Mouse (Mus musculus) cerebellum, adult (tissue): Measurements from ENCODE around the gene Klhdc4.
A peak's percentile ranks its signal among the peaks of the same experiment; 100 is the strongest.

Source experiments
- ATAC-seq: cut with Nextera tagmentation; 2 replicates; pipeline ENCODE4 v1.9.2; 2017; ENCODE audit warnings: mild to moderate bottlenecking, moderate library complexity, mixed read lengths; ENCODE audit not compliant: insufficient number of reproducible peaks, low FRiP score, low TSS enrichment

The Klhdc4 gene

DNA sequence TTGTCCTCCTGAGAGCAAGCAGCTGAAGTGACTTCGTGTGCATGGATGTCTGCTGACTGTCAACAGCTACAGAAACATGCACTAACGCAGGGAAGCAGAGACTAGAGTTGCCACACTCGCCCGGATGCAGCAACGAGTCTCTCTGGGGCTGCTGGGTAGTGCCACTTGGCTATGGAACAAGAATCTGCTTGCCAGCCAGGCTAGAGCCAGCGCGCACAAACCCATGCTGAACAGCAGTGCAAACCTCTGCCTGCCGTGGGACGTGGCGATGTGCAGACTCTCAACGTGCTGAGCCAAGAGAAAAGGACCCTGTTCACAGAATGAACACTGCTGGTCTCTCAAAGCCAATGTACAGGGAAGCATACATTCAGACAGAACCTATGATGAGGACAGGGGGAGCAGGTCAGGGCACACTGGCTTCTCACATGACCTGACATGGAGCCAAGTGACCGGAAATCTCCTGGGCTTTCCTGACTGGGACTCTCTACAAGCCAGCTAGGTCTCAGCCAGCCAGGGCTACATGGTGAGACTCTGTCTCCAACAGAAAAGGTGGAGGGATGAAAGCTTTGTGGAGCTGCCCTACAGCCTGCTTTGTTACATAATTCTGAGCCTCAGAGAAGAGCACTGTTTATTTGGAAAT, 17.3 kb downstream of the Klhdc4 start:
- no peak for ATAC-seq

DNA sequence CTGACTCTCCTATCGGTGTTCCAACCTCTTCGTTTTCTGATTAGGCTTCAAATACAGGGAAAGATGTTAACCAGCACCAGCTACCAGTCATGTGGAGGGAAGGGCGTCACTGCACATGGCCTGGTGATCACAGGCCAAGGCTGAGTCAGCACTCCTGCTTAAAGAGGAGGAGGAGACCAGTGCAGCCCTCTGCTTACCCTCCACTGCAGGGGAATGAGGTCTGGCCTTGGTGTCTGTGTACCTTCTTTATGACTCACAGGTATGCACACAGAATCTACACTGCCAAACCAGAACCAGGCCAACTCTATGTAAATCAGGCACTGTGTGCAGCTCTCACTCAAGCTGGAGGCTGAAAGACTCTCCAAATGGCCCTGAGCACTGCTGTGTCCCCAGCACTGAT, 17.9 kb downstream of the Klhdc4 start:
- no peak for ATAC-seq

DNA sequence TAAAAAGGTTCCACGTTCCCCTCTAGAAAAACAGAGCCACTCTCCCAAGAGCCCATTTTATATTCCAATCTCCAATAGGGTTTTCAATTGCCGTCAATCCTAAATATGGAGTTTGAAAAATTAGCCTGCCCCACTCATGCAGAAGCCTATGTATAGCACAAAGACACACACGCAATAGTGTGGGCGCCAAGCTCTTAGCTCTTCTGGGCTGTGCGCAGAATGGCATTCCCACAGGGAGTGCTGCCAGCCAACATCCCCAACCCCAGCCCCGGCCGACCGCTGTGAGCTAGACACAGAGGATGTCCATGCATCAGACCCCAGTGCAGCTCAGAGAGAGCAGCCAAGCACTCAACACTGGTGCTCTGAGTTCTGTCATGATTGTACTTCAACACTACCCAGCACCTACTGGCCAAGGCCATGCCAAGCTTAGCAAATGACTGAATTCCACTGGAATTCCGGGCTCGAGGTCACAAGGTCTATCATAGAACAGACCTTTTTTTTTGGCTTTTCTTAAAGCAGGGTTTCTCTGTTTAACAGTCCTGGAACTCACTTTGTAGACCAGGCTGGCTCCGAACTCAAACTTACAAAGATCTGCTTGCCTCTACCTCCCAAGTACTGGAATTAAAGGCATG, 19.7 kb downstream of the Klhdc4 start:
- ATAC-seq: no peak

DNA sequence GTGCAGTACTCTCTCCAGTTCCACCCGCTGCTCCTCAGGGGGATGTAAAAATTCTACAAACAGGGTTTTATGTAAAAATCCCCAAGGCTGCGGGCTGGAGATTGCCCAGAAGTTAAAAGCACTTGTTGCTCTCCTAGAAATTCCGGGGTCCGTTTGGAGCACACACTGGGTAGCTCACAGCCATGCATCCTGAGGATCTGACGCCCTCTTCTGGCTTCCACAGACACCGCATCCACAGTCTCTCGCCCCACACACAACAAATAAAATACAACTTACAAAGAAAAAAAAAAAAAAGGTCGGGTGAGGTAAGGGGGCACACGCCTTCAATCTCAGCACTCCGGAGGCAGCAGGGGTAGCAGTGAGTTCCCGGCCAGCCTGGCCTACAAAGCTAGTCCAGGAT, 21.3 kb downstream of the Klhdc4 start:
- ATAC-seq: no peak

DNA sequence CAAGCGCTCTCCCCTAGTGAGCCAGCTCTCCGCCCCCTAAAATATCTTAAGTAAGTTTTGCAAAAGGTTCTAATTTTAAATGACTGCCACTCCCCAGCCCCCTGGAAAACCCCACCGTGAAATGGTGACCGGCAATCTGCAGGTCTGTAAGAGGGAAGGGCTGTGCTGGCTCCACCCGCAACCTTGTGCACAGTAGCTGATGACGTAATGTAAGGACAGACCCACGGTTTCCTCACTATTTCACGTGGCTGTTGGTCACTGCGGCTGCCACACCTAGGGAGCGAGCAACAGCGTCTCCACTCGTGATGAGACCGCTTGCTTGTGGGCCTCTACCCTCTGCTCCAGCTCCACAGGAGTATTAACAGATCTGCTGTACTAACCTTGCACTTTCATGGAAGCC, 23.2 kb downstream of the Klhdc4 start:
- ATAC-seq: no peak

DNA sequence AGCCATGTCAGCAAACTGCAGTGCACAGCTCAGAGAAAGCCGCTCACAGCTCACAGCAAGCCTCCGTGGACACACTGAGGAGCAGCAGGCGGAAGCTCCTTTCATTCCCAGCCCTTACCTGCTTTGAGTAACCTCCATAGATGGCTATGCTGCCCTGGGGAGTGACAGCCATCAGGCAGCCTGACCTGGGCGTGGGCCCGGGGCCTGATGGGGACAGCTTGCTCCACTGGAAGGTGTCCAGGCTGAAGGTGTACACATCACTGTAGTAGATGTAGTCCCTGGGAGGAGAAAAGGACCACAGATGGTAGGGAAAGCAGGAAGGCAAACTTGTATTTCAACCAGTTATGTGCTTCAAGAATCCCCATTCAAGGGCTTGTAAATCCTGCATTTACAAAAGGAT, 24.5 kb downstream of the Klhdc4 start:
- peak; percentile 49; the same call in 1 of the 2 replicates for ATAC-seq

DNA sequence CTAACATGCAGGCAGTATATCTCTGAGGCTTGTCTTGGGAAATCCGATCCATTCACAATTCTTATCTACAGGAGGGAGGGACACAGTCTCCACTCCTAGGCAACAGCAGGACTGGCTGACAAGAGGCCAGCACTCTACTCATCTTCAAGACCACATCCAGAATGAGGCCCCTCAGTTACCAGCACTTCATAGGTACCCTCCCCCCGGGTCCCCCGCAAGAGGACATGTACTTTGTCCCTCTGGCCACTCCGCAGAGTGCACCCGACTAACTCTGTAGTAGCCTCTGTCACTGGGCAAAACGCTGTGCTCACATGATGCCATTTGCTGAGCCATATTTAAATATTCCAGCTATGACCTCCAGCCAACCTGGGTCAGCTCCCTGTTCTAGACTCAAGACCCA, 31.0 kb downstream of the Klhdc4 start:
- no peak for ATAC-seq

DNA sequence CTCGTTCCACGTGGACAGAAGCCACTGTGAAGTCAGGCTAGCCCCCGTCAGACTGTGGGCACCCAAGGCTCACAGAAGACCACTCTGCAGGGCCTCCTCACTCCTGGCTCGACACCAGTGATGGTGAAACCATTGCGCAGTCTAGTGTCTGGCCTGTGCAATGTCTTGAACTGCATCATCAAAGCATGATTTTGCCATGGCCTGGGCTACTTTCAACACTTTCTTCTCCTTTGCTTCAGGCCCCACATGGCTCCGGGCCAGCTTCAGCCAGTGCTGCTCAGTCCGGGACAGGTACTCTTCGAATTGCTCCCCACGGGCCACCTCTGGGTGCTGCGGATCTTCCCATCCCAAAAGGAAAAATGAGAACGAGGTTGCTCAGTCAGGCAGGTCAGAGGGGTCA, 33.0 kb downstream of the Klhdc4 start:
- ATAC-seq: no peak

DNA sequence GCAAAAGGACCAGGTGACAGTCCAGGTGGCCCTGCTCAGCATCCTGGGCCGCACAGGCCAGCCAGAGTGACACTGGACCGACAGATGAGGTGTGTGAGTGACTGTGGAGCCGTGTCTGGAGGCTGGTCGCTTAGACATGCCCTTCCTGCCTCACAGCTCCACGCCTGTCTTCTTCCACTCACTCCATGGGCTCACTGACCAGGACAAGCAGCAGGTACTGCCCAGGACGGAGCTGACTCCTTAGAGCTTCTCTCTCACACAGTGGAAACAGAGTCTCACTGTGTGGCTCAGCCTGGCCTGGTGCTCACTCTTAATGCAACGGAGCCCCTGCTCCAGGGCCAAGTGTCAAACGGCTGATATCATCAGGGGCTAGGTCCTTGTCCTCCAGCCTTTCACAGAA, 33.9 kb downstream of the Klhdc4 start:
- no peak for ATAC-seq

DNA sequence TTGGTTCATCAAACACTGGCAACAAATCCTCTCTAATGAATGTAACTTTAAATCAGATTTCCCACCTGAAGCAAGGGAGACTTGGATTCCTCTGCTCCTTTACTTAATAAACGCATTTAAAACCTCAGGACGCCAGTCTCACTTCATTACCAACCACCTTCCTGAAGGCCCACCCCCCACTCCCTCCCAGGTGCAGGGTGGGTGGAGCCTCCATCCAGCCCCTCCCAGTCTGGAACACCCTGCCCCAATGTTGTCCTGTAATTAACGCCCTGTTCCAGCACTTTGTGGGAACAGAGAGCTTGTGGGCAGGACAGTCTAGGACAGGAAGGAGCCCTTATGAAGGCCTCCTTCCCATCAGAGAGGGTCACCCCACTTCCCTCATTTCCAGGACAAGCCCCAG, 35.2 kb downstream of the Klhdc4 start:
- no peak for ATAC-seq

DNA sequence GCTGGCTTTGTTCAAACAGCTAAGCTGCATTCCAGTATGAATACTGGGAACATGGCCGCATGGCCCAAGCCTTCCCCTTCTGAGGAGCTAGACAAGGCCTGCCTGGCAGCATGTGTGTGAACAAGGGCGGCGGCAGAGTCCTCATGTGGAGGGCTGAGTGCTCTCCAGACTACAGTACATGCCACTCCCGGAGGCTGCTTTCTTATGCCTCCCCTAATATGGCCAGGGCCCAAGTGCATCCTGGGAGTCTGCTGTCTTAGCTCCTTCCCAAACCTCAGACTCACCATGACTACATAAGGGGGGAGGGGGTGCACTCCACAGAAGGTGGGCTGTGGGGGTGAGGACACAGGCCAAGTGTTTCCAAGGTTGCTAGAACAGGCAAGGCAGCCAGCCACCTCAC, 36.7 kb downstream of the Klhdc4 start:
- no peak for ATAC-seq

DNA sequence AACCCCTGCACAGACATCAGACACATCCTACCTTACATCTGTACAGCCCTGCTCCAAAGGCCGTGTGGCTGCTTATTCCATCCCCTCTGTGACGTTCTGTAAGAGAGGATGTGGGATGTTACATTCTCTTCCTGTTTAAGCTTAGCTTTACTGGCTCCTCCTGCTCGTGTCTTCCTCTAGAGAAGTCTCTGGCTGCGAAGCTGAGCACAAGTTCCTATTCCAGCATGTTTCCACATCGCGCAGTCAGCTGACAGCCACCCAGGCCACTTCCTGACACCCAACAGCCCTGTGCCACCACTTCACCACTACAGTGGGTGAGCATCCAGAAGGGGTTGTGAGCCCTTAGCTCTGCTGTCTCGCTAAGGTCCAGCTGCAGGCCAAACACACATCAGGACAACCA, 37.2 kb downstream of the Klhdc4 start:
- ATAC-seq: no peak

DNA sequence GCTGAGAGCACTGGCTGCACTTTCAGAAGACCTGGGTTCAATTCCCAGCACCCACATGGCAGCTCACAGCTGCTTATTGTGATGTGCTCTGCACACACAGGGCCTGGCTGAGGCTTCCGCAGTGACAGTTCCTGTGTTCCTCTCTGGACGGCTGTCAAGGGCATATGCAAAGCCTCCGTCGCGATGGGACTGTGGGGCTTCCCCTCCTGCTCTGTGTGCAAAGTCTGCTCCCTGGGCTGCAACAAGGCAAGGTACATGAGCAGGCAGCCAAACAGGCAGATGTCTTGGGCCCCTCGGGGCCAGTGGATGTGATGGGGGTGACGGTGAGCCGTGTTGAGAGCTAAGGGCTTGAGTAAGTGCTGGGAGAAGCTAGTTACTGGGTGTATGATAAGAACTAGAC, 40.6 kb downstream of the Klhdc4 start:
- no peak for ATAC-seq

DNA sequence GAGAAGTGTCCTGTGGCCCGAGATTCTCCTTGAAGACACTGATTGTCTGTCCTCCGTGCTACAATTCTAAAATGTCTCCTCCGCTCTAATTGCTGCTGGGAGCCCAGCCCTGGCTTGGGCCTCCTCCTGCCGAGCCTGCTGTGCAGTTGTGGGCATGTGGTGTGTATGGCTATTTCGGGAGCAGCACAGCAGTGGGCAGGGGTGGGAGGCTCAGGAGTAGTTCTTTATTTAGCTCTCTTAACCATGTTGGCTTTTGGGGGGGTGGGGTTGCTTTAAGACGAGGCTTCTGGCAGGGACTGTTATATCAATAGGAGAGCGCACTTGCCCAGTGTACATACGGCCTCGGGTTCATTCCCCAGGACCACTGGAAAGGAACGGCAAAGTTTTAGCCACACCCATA, 42.8 kb downstream of the Klhdc4 start:
- ATAC-seq: no peak

DNA sequence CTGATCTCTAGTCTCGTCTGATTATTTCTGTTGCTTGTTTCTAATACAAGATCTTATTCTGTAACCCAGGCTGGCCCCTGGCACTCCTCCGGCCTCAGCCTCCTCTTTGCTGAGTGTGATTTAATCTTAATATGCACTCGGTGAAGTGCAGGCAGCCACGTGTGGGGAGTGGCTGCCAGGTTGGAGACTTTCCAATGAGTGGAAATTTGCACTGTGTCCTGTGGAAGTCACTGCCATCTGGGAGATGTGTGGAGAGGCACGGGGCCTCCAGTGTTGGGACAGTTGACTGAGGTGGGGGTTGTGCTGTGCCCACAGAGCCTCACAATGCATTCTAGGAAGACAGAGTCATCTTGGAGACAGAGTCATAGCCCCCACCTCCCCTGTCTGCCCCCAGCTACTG, 46.9 kb downstream of the Klhdc4 start:
- ATAC-seq: 0 out of 2 replicates have a peak, but pooled peaks have one; percentile 31

DNA sequence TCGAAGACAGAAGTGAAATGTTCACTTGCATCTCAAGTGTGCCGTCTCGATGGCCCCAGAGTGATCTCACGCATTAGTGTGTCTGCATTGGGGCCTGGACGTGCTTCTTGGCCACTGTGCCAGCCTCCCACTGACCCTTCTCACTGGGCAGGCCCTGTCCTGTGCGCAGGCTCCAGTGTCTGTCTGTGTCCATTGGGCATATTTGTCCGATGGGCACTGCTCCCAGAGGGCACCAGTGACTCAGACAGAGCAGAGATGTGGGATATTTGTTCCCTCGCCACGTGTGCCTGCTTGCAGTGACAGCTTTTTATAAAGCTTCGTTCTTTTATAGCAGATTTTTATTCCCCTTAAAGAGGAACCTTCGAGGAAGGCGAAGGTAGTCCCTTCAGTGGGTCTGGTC, 55.5 kb downstream of the Klhdc4 start:
- ATAC-seq: no peak

DNA sequence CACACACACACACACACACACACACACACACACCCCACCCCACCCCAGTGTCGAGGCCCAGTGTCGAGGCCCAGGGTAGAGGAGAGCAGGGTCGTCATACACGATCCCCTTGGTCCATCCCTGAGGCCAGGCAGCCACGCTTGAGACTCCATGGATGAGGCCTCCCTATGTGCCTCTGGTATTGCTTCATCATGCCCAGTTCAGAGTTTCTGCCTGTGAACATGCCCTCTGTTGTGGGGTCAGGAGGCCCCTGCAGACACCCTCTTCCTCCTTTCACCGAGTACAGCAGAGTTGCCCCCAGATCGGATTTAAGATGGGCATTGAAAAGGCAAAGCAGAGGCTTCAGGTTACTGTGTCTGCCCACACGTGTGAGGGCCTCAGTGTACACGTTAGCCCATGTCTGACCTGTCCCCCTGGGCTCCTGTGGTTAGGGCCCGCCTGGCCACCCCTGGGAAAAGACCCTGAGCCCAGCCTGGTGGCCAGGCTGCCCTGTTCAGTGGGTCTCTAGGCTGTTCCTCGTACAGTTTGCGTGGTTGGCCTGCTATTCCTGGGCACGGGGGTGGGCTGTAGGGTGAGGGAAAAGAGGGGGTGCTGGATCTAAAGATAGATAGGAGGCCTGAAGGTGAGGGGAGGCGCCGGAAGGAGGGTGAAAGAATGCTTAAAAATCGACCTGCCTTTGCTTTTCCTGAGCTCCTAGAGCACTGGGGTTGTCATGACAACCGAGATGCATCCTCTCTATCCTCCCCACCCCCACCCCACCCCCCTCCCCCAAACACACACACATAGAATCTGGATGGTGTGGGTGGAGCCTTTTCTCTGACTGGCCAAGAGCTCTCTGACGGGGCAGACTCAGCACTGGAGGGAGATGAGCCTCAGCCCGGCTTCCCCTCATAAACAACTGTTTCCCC, 58.3 kb downstream of the Klhdc4 start:
- no peak for ATAC-seq

DNA sequence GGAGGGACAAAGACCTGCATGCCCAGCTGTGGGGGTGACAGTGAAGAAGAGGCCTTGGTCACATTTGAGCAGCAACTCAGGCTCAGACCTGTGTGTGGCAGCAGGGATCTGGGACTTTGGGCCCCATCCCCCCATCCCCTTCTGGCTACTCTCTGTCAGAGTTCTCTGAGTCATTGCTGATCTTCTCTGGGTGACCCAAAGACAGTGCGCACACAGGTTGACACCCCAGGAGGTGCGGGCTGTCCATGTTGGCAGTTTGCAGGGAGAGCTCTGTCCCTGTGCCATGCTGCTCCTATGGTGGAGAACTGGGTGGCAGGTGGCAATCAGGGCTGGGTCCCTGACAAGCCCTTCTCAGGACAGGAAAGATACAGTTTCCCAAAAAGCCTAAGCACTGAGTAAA, 59.7 kb downstream of the Klhdc4 start:
- ATAC-seq: no peak

DNA sequence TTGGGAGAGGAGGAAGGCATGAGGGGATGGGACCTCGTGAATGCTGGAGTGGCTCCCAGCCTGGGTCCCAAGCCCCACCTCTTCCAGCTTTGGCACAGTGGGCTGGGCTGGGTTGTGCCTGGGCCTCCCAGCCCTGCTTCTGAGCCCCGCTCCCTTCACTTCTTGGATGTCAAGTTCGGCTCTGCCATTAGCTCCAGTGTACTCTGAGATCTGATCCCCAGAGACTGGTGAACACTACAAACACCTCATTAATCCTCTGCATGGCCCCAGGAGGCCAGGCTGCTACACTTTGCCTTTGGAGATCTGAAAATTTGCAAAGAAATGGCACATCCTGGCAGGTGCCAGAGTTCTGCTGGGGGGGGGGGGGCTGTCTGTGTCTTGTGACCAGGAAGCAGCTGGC, 60.3 kb downstream of the Klhdc4 start:
- ATAC-seq: no peak

DNA sequence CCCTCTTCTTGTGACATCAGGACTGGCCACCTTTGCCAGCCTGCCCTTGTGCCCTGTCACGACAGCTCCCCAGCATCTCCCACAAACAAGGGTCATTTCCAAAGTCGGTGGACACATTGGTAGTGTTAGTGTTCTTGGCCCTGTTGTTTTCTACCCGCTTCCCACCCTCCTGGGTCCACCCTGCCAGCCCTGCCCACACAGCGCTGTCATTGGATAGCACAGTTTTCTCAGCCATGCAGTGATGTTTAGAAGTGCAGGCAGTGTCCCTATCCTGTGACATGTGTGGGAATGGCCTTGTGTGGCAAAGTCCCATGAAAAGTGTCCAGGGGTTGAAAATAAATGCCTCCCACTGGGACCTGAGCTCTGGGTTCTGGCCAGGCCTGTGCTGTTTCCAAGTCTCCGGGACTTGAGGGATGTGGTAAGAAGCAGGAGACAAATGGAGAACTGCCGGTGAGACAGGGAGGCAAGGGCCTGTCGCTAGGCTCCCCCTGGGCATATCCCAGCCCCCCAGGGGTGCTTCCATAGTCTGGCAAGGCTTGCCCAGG, 63.7 kb downstream of the Klhdc4 start:
- no peak for ATAC-seq

DNA sequence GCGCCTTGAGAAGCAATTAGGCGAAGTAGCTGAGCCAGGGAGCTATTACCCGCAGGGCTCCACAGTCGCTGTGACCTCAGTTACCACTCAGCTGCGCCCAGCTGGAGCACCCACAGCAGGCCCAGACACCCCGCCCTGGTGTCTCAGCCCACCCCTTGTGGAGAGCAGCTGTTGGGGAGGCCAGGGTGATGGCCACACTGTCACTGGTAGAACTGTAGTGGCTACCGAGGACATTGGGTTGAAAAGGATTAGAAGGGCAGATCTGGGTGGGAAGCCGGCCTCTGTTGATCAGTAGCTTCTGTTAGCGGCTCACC, 65.7 kb downstream of the Klhdc4 start:
- ATAC-seq: no peak
